Mouse (Mus musculus): ENCODE results near the gene Cap2. TPM values are rescaled to one million over a fixed set of nuclear protein-coding genes. Genes with fewer than 3 reads are reported as not detected.
A peak's percentile ranks its signal among the peaks of the same experiment; 100 is the strongest.

The Cap2 gene
- polyA plus RNA-seq, 1 experiment from 2014 or later = 15.2 TPM

DNA sequence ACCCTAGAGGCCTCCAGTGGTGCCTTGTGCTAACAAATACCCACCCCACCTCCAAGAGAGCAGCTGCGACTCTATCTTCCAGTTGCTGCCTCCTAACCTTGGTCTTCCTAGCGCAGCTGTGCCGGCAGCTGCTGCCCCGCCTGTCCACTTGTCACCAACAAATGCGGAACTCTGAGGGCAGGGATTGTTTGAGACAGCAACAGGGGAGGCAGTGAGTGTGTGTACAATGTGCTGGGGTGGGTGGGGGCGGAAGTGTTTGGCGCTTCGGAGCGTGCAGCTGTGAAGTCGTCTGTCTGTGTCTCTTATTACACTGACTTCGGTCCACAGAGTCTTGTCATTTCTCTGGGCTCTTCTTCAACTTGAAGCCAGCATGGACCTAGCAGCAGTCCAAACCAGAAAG, 118.0 kb downstream of the Cap2 start:
- no peak for DNase-seq (ENCODE audit: low spot score)

DNA sequence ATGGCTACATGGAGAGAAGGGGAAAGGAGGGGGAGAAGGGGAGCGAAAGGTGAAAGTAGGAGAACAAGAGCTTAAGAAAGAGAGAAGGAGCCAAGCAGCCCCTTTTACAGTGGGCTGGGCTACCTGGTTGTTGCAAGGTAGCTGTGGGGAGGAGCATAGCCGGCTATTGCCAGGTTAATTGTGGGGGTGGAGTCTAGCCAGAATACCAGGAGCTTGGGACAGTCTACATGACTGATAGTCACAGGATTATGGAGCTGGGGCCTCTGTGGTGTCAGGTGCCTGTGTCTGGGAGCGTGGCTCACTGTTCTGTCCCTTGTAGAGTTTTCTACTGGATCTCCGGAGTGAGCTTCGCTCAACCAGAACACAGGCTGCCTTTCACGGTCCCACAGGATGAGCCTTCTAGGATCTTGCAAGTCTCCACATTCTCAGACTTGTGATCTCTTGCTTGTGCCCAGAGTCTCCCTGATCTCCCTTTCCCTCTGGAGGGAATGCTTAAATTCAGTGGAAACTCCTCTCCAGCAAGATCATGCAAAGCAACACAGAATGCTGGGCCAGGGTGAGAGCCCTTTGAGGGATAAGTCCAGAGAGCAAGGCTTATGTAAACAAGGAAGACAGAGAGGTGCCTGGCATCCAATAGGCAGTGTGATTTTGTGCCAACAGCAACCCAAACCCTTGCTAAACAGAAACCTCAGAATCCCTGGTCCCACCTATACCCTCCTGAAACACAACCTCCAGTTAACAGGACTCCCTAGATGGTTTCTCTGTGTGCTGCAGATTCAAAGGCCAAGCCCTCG, 119.5 kb downstream of the Cap2 start:
- Histone ChIP-seq H3K9me3 (replicated peaks; ENCODE audit: control insufficient read depth, low read length) (no peaks in the 10 kb centered on the region), H3K4me3 (ENCODE audit: low read depth, low read length) (no peak overlapping the region), H3K27ac (ENCODE audit: low read depth, low read length) (no peak overlapping the region), H3K27me3 (replicated peaks; ENCODE audit: control insufficient read depth, insufficient read depth, low read length) (no peaks in the 10 kb centered on the region), H3K4me1 (ENCODE audit: control insufficient read depth, insufficient read depth, low read length) (no peaks in the 10 kb centered on the region), H3K4me2 (ENCODE audit: low read length) (no peak overlapping the region), H3K9ac (ENCODE audit: low read length) (no peak overlapping the region), H3K36me3 (ENCODE audit: control insufficient read depth, insufficient read depth, low read length) (no peaks in the 10 kb centered on the region)
- WGBS = 90% methylated on average over 7 of the region's 7 CpGs
- no peak for DNase-seq (ENCODE audit: low spot score)
- ATAC-seq = no peak

More for the DNA sequence above, 118.0 kb downstream of the Cap2 start:
- H3K4me1 ChIP-seq (ENCODE audit: control insufficient read depth, insufficient read depth, low read length) = no peaks in the 10 kb centered on the region
- no peak overlapping the region for H3K9ac ChIP-seq (ENCODE audit: low read length)
- 69% methylated on average over 11 of the region's 11 CpGs for WGBS
- no peak overlapping the region for H3K27ac ChIP-seq (ENCODE audit: low read depth, low read length)
- no peak overlapping the region for H3K4me2 ChIP-seq (ENCODE audit: low read length)
- no peaks in the 10 kb centered on the region for H3K9me3 ChIP-seq (replicated peaks; ENCODE audit: control insufficient read depth, low read length)
- H3K36me3 ChIP-seq (ENCODE audit: control insufficient read depth, insufficient read depth, low read length) = no peaks in the 10 kb centered on the region
- ATAC-seq = peak; percentile 44
- no peaks in the 10 kb centered on the region for H3K27me3 ChIP-seq (replicated peaks; ENCODE audit: control insufficient read depth, insufficient read depth, low read length)
- no peak overlapping the region for H3K4me3 ChIP-seq (ENCODE audit: low read depth, low read length)

DNA sequence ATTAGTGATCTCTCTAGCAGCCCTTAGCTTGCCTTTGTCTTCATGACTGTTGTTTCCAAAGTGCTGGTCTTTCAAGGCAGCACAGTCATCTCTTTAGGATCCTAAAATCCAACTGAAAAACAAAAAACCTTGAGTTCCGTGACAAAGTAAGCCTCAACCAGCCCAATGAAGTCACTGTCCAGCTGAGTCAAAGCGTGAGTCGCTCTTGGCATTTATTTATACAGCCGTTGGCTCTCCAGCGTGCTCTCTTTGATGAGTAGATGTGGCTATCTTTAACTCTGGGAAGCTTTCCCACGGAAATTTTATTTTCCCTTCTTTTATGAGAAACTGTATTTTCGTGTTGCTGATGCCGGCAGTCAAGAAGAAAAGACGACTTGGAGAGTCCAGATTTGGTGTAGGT, 125.0 kb downstream of the Cap2 start:
- Histone ChIP-seq H3K4me1 (ENCODE audit: control insufficient read depth, insufficient read depth, low read length) (peaks cover 3% of the 10 kb centered on the region), H3K9ac (ENCODE audit: low read length) (no peak overlapping the region), H3K9me3 (replicated peaks; ENCODE audit: control insufficient read depth, low read length) (no peaks in the 10 kb centered on the region), H3K4me2 (ENCODE audit: low read length) (no peak overlapping the region), H3K27ac (ENCODE audit: low read depth, low read length) (no peak overlapping the region), H3K36me3 (ENCODE audit: control insufficient read depth, insufficient read depth, low read length) (no peaks in the 10 kb centered on the region), H3K4me3 (ENCODE audit: low read depth, low read length) (no peak overlapping the region), H3K27me3 (replicated peaks; ENCODE audit: control insufficient read depth, insufficient read depth, low read length) (no peaks in the 10 kb centered on the region)
- no peak for ATAC-seq
- WGBS = 91% methylated on average over 9 of the region's 9 CpGs
- no peak for DNase-seq (ENCODE audit: low spot score)

DNA sequence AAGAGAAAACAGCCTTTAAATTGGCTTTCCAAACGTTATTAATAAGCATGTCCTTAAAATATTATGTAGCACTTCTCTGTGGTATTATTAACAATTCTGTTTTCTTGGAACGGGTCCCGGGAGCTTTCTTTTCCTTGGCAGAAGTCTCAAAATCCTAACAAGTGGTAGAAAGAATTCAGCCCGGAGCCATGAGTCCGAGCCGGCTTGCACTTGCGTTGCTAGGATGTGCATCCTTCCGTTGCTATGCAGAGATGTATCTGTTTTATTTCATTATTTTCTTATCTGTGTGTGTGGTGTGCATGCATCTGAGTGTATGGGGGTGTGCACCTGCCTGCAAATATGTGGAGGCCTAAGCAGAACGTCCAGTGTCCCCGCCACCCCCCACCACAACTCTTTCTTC, 126.2 kb downstream of the Cap2 start:
- Histone ChIP-seq H3K9ac (ENCODE audit: low read length) (no peak overlapping the region), H3K36me3 (ENCODE audit: control insufficient read depth, insufficient read depth, low read length) (no peaks in the 10 kb centered on the region), H3K4me3 (ENCODE audit: low read depth, low read length) (no peak overlapping the region), H3K27me3 (replicated peaks; ENCODE audit: control insufficient read depth, insufficient read depth, low read length) (no peaks in the 10 kb centered on the region), H3K9me3 (replicated peaks; ENCODE audit: control insufficient read depth, low read length) (no peaks in the 10 kb centered on the region), H3K4me2 (ENCODE audit: low read length) (no peak overlapping the region), H3K27ac (ENCODE audit: low read depth, low read length) (no peak overlapping the region), H3K4me1 (ENCODE audit: control insufficient read depth, insufficient read depth, low read length) (peaks cover 3% of the 10 kb centered on the region)
- DNase-seq (ENCODE audit: low spot score) (peak; percentile 63), ATAC-seq (no peak)
- WGBS = 59% methylated on average over 10 of the region's 10 CpGs

DNA sequence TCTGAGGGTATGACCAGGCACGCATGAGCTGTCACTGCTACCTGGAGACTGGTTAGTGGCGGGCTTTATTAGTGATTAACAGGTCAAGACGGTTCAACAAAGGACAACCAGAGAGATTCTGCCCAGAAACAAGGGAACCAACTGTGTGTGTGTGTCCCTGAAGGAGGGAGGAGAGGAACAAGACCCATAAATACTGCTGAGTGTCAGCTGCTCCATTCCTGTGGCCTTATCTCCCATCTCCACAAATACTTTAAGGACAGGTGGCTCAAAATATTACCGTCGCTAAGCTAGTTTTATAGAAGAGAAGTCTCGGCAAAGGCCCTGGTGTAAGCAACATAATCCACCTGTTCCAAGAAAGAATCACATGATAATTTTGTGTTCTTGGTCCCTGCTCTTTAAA, 127.7 kb downstream of the Cap2 start:
- Histone ChIP-seq H3K9ac (ENCODE audit: low read length) (no peak overlapping the region), H3K4me2 (ENCODE audit: low read length) (no peak overlapping the region), H3K4me1 (ENCODE audit: control insufficient read depth, insufficient read depth, low read length) (peaks cover 14% of the 10 kb centered on the region), H3K4me3 (ENCODE audit: low read depth, low read length) (no peak overlapping the region), H3K9me3 (replicated peaks; ENCODE audit: control insufficient read depth, low read length) (no peaks in the 10 kb centered on the region), H3K36me3 (ENCODE audit: control insufficient read depth, insufficient read depth, low read length) (no peaks in the 10 kb centered on the region), H3K27ac (ENCODE audit: low read depth, low read length) (no peak overlapping the region), H3K27me3 (replicated peaks; ENCODE audit: control insufficient read depth, insufficient read depth, low read length) (no peaks in the 10 kb centered on the region)
- DNase-seq (ENCODE audit: low spot score) = no peak
- WGBS = 88% methylated on average over 6 of the region's 6 CpGs
- ATAC-seq = no peak

DNA sequence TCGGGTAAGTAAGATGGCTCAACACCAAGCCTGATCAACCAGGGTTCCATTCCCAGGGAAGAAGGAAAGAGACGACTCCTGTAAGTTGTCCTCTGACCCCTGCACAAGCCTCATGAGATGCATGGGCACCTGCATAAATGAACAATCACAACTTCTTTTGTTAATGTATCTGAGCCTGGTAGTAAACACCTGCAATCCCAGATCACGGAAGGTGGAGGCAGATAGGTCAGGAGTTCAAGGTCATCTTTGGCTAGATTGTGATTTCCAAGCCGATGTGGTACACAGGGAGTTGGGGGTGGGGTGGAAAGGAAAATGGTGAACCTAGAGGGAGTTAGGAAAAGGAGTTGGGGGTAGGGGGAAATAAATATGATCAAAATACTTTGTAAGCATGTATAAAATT, 131.1 kb downstream of the Cap2 start:
- Histone ChIP-seq H3K27me3 (replicated peaks; ENCODE audit: control insufficient read depth, insufficient read depth, low read length) (no peaks in the 10 kb centered on the region), H3K36me3 (ENCODE audit: control insufficient read depth, insufficient read depth, low read length) (no peaks in the 10 kb centered on the region), H3K27ac (ENCODE audit: low read depth, low read length) (peak overlapping the region; percentile 16; the same call in 1 of the 2 replicates), H3K4me3 (ENCODE audit: low read depth, low read length) (no peak overlapping the region), H3K4me1 (ENCODE audit: control insufficient read depth, insufficient read depth, low read length) (peaks cover 14% of the 10 kb centered on the region), H3K9me3 (replicated peaks; ENCODE audit: control insufficient read depth, low read length) (no peaks in the 10 kb centered on the region), H3K9ac (ENCODE audit: low read length) (no peak overlapping the region), H3K4me2 (ENCODE audit: low read length) (no peak overlapping the region)
- no peak for DNase-seq (ENCODE audit: low spot score)
- no peak for ATAC-seq
- 68% methylated on average over 4 of the region's 4 CpGs for WGBS

DNA sequence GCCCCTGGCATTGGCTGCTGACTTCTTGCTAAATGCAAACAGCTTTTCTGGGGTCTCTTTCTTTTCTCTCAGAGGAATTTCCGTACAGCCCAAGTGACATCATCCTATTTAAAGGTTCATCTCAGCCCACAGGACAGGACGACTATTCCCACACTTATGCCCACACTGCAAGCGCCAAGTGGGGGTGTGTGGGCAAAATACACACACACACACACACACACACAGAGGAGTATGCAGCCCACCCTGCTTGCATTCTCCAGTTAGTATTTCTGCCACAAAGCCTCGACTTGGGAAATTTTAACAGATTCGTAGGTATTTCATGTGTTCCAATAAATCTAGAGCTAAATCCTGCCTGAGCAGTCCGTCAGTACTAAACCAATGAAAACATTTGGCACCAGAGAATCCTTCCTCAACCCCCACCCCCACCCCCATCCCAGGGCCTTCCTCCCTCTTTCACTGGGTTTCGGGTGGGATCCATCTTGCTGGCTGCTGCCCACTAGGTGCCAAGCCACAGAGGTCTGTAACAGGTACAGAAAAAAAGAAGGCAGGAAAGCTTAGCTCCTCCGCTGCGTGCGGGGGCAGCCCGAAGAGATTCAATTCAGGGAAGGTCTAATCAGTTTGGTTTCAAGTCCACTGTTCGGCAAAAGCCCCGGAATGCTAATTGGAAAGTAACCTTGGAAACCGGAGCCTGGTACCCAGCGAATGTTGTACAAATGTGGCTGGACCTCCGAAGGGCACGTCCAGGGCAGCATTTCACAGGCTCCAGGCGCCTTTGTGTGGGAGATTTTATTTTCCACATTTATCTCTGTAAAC, 131.9 kb downstream of the Cap2 start:
- Histone ChIP-seq H3K27me3 (replicated peaks; ENCODE audit: control insufficient read depth, insufficient read depth, low read length) (no peaks in the 10 kb centered on the region), H3K4me3 (ENCODE audit: low read depth, low read length) (peak overlapping the region; percentile 10), H3K36me3 (ENCODE audit: control insufficient read depth, insufficient read depth, low read length) (no peaks in the 10 kb centered on the region), H3K27ac (ENCODE audit: low read depth, low read length) (peak overlapping the region; percentile 64), H3K4me2 (ENCODE audit: low read length) (peak overlapping the region; percentile 49), H3K9ac (ENCODE audit: low read length) (peak overlapping the region; percentile 55), H3K4me1 (ENCODE audit: control insufficient read depth, insufficient read depth, low read length) (peaks cover 14% of the 10 kb centered on the region), H3K9me3 (replicated peaks; ENCODE audit: control insufficient read depth, low read length) (no peaks in the 10 kb centered on the region)
- peak; percentile 89 for DNase-seq (ENCODE audit: low spot score)
- WGBS = 6% methylated on average over 18 of the region's 18 CpGs
- peak; percentile 88 for ATAC-seq

DNA sequence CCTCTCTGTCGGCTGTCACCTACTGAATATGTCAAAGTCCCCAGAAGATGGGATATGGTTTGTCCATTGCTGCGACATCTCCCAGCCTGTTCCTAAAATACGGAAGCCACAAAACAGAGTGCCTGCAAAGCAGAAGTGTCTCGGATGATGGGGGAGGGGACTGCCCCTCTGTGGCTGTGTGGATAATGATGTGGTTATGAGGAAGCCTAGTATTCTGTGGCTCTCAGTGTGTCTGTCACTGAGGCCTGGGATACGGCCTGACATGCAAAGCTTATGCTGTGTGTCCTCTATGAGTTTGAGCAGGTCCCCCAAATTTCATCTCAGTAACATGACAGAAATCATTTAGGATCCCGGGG, 132.5 kb downstream of the Cap2 start:
- Histone ChIP-seq H3K4me3 (ENCODE audit: low read depth, low read length) (peak overlapping the region; percentile 10), H3K9ac (ENCODE audit: low read length) (peak overlapping the region; percentile 55), H3K27me3 (replicated peaks; ENCODE audit: control insufficient read depth, insufficient read depth, low read length) (no peaks in the 10 kb centered on the region), H3K4me2 (ENCODE audit: low read length) (peak overlapping the region; percentile 49), H3K27ac (ENCODE audit: low read depth, low read length) (peak overlapping the region; percentile 64), H3K9me3 (replicated peaks; ENCODE audit: control insufficient read depth, low read length) (no peaks in the 10 kb centered on the region), H3K36me3 (ENCODE audit: control insufficient read depth, insufficient read depth, low read length) (no peaks in the 10 kb centered on the region), H3K4me1 (ENCODE audit: control insufficient read depth, insufficient read depth, low read length) (peaks cover 14% of the 10 kb centered on the region)
- WGBS = 13% methylated on average over 6 of the region's 6 CpGs
- ATAC-seq = peak; percentile 86
- peak; percentile 71 for DNase-seq (ENCODE audit: low spot score)
